Mouse (Mus musculus) layer of hippocampus, adult 9-10 months (tissue): Measurements from ENCODE around the gene Cisd3.

Source experiments
- DNase-seq: peaks from one replicate; pipeline ENCODE4 v3.0.0; 2022; ENCODE audit warnings: low spot score

Gene Cisd3

DNA sequence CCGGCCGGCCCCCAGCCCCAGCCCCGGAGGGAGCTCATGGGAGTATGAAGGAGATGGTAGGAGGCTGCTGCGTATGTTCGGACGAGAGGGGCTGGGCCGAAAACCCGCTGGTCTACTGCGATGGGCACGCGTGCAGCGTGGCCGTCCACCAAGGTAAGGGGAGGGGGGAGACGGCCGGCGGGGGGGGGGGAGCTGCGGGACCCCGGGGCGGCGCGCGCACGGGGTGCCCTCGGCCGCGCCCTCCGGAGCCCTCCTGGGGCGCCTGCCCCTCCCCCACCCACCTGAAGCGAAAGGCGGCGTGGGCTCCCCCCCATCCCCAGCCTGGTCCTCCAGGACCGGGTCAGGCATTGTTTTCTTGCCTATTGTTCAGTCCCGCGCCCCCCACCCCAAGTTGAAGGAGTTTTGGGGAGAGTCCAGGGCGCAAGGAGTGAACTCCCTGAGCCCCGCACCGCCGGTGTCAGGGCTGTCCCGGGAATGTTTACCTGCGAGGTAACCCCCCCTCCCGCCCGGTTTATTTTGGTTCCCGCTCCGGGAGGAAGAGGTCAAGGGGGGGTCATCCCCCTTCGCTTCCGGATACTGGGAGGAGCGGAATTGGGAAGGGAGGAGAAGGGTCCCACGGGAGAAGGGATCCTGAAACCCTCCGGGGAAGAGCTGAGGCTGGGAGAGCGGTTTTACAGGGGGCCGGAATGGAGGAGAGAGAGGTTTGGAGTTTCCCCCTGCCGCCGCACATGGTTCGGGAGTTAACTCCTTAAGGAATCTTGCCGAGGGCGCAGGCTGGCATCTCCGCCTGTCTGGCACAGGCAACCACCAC, 21.9 kb upstream of the Cisd3 start:
- no peak for DNase-seq

- no peak for DNase-seq
Measured at GRCm38 (mm10) chr11:97664339-97664665, 21.3 kb upstream of the Cisd3 start.

- DNase-seq: no peak
Measured at GRCm38 (mm10) chr11:97664771-97665240, 20.8 kb upstream of the Cisd3 start.

DNA sequence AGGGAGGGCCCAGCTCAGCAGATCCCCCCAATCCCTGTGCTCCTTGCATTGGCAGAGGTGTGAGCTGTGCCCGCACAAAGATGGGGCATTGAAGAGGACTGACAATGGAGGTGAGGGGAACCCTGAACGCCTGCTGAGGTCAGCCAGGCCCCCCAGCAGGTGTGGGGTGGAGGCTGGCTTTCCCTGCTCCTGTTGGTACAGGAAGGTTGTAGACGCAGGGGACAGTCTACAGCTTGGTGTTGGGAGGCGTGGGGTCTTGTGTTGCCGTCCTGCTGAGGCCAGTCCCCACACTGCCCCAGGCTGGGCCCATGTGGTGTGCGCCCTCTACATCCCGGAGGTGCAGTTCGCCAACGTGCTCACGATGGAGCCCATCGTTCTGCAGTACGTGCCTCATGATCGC, 20.2 kb upstream of the Cisd3 start:
- no peak for DNase-seq

- no peak for DNase-seq
Measured at GRCm38 (mm10) chr11:97666221-97666620, 19.4 kb upstream of the Cisd3 start.

DNA sequence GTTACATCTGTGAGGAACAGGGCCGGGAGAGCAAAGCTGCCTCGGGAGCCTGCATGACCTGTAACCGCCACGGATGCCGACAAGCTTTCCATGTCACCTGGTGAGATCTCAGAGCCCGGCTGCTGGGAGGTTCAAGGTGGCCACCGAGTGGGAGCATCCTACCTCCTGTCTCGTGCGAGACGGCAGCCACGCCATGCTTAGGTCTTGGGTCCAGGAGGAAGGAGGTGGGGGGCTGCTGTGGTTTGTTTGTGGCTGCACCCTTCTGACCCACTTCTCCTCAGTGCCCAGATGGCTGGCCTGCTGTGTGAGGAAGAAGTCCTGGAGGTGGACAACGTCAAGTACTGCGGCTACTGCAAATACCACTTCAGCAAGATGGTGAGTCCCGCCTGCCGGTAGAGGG, 18.8 kb upstream of the Cisd3 start:
- DNase-seq: no peak

DNA sequence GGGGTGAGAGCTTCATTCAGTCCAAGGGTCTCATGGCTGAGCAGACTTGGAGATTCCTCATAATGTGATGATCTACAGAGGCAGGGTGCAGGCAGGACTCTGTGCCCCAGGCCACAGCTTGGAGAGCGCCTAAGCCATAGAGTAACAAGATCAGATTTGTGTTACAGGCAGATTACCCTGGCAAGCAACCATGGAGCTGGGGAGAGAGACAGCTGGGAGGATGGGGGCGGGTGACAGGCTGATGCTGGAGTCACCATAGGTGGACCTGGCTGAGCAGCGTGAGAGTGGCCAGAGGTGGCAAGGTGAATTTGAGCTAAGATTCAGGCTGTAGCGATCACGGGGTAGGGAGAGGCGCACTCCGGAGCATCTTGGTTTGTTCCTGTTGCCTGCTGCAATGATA, 17.5 kb upstream of the Cisd3 start:
- no peak for DNase-seq

DNA sequence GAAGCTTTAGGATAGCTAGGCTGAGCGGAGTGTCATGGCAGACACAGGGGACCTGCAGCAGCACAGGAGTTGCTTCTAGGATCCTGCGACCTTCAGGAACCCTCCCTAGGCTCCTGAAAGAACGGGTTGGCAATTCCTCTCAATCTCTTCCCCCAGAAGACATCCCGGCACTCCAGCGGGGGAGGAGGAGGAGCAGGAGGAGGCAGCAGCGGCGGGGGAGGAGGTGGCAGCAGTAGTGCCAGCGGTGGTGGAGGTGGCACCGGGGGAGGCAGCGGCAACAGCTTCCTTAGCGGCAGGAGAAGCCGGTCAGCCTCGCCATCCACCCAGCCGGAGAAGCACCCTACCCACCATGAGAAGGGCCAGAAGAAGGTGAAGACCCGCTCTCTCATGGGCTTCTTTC, 16.4 kb upstream of the Cisd3 start:
- no peak for DNase-seq

DNA sequence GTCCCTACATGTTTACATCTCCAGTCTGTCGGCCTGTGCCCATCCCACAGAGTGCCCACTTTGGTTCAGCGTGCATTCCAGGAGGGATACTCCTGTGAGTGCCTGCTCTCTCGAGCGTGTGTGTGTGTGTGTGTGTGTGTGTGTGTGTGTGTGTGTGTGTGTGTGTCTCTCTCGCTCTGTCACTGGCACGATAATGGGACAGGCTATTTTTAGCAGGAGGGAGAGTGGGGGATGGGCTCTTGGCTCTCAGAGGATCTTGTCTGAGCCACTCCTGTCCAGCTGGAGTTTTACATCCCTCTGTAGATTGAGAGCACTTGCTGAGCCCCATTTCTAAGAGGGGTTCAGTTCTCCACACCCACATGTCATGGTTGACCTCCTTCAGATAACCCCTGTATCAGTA, 15.8 kb upstream of the Cisd3 start:
- DNase-seq: no peak

DNA sequence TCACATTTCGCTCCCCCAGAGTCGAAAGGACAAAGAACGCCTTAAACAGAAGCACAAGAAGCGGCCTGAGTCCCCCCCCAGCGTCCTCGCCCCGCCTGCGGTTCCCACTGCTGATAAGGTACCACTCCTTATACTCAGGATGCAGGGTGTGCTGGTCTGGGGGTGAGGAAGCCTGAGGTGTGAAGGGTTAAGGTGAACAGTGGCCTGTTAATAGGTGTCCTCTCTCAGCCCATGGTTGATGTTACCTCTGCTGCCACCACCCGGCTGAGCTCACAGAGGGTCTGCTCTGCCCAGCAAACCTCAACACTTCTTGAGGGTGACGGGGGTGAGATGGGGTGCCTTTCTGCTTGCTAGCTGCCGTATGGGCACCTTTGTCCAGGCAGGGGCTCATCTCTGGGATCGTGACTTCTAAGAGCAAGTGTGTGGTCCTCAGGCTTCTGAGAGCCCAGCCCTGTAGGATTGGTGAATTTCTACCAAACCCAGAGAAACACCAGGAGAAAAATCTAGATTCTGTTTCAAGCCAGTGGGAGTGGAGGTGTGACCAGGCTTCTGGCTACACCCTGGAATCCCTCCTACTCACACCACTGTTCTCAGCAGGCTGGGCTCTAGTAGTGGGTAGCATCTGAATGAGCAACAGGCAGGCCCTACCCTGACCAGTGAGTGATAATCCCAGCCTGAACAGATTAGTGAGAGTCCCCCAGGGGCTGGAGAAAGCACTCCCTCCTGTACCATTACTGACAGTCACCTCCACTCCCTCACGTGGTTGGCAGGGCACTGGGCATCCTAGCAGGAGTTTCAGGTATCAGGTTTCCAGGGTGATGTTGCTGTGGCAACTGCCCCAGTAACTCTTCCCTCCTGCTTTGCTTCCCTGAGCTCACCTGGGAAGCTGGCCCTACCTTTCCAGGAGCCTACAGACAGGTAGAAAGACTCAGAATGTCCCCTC, 15.1 kb upstream of the Cisd3 start:
- DNase-seq: no peak

DNA sequence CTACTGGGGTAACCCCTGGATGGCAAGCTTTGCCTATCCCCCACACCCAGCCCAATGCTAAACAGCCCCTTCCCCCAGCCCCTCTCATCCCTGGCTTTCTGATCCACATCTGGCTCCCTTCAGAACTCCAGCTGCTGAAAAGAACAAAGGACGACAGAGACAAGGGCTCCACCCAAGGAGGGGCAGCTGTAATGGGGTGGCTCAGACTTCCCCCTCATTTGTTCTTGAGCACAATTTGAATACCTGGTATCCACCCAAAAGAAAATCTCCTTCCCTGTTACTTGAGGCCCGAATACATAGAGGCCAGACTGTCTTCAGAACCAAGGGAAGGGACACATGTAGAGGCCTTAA, 14.5 kb upstream of the Cisd3 start:
- DNase-seq: no peak

GRCm38 (mm10) chr11:97673148-97673547, 12.5 kb upstream of the Cisd3 start:
- no peak for DNase-seq

DNA sequence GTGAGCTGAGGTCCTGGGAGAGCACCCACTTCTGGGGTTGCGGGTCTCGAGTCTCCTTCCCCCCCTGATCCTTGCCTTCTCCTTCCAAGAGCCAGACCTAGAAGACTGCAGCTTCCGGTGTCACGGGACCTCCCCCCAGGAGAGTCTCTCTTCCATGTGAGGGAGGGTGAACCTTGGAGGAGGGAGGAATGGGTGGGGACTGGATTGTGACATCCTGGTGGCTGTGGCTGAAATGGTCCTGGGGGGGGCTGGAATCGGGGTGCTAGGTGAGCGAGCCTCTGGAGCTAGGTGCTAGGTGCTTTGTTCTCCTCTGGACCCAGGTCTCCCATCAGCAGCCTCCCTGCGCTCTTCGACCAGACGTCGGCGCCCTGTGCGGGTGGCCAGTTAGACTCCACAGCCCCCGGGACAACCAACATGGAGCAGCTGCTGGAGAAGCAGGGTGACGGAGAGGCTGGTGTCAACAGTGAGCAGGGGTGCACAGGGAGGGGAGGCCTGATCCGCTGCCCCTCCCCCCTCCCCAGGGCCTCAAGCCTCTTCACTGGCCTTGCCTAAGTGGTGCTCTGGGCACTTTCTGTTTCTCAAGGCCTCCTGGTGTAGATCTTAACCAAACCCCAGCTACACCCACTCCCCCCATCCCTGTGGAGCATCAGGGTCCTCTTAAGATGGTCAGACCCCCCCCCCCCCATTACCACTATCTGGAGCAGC, 9.4 kb upstream of the Cisd3 start:
- DNase-seq: no peak

DNA sequence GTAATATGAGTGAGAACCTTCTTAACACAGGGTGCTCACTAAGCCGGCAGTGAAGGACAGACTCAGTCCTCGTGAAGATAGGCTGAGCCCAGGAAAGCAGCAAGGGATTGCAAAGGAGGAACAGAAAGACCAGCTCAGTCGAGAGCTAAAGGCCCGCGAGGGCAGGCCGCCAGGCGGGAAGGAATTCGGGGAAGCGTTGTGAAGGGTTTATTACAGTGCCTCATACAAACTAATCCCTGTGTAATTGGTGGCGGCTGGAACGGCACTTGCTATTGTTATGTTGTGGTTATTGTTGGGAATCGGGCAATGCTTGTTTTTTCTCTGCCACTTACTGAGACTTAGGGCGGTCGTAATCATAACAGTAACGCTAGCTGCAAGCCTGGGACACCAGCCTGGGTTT, 8.2 kb upstream of the Cisd3 start:
- DNase-seq: no peak

- no peak for DNase-seq
Measured at GRCm38 (mm10) chr11:97677842-97678241, 7.8 kb upstream of the Cisd3 start.

DNA sequence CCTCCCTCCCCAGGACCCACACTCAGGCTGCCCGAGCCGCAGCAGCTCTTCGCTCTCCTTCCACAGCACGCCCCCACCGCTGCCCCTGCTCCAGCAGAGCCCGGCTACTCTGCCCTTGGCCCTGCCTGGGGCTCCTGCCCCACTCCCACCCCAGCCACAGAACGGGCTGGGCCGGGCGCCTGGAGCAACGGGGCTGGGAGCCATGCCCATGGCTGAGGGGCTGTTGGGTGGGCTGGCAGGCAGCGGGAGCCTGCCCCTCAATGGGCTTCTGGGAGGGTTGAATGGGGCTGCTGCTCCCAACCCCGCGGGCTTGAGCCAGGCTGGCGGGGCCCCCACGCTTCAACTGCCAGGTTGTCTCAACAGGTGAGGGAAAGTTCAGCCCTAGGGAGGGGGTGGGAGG, 7.3 kb upstream of the Cisd3 start:
- DNase-seq: no peak

GRCm38 (mm10) chr11:97680430-97680829, 5.2 kb upstream of the Cisd3 start:
- no peak for DNase-seq

GRCm38 (mm10) chr11:97682504-97683055, 3.0 kb upstream of the Cisd3 start:
- no peak for DNase-seq

- no peak for DNase-seq
Measured at GRCm38 (mm10) chr11:97684063-97684680, 1.5 kb upstream of the Cisd3 start.

GRCm38 (mm10) chr11:97684766-97685165, 860 bp upstream of the Cisd3 start:
- no peak for DNase-seq

- no peak for DNase-seq
Measured at GRCm38 (mm10) chr11:97686322-97686908, 789 bp downstream of the Cisd3 start.

DNA sequence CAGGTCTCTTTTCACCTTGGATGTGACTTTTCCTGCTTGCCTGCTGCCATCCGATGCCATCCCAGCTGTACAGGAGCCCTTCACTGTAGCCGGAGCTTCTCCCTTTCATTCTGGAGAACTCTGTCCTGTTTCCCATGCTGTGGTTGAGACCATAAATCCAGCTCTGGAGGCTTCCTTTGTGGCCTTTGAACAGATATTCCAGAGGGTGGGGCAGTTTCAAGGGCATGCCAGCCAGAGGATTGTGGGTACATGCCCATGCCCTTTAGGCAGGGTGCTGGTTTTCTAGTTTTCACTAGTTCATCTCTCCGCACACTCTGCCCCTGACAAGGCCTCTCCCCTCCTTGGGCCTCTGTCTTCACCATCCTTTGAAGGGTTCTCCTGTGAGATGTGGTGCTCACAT, 1.4 kb downstream of the Cisd3 start:
- DNase-seq: no peak
